Mouse (Mus musculus): ENCODE data around the gene Zdhhc18.

Gene Zdhhc18
- long read RNA-seq, experiment 1, partial matches to known transcripts: 0 of 1 reads
- long read RNA-seq, experiment 1, other reads (novel, unspliced or antisense): 1 of 1 reads
- long read RNA-seq, experiment 2, full-length matches to known transcripts: 1 of 2 reads
- long read RNA-seq, experiment 2, partial matches to known transcripts: 0 of 2 reads
- long read RNA-seq, experiment 2, other reads (novel, unspliced or antisense): 1 of 2 reads

- intact Hi-C loops (cut with DNase I): loop anchor here (5.0 kb wide), 1 partner anchor 58 kb away; no protein-coding TSS in a partner anchor
Observed at GRCm38 (mm10) chr4:133649989-133650699, at the start of gene Zdhhc18. Zdhhc18 (minus strand) TSS chr4:133650154.

DNA sequence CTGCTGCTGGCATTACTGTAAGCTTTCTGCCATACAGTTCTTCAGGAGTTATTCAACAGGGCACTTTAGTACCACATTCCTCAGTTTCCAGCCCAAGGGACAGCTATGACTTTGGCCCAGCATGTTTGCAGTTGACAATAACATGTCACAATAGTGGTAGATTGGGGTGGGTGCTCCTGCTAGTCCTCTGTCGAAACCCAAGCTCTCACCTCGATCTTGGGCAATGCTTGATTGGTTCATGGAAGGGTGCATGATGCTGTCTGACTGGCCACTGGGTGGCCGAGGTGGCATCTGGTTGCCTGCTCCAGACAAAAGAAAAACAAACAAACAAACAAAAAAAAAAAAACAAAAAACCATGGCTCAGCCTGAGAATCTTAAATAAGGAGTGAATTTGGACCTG, 45.4 kb upstream of the Zdhhc18 start:
- intact Hi-C loops (cut with DNase I): no loop called here

DNA sequence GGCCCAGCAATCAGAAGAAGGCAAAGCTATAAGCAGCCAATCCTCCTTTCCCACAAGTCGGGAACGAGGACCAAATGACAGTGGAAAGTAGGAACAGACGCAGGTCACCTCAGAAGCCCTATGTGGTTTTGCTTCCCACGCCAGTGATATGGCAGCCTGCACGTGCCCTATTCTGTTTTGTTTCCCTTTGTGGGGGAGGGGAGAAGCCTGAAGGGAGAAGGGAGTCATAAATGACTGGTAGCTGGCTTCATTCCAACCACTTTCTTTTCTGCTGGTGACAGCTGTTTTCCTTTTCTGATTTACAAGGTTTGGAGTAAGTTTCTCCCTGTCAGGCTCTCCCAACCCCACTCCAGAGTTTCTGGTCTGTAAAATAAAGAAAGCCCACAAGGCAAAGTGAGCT, 40.3 kb upstream of the Zdhhc18 start:
- intact Hi-C loops (cut with DNase I): no loop called here

GRCm38 (mm10) chr4:133688417-133689067, 38.6 kb upstream of the Zdhhc18 start:
- intact Hi-C loops (cut with DNase I): no loop called here

- intact Hi-C loops (cut with DNase I): no loop called here
Observed at GRCm38 (mm10) chr4:133687126-133687525, 37.2 kb upstream of the Zdhhc18 start.

DNA sequence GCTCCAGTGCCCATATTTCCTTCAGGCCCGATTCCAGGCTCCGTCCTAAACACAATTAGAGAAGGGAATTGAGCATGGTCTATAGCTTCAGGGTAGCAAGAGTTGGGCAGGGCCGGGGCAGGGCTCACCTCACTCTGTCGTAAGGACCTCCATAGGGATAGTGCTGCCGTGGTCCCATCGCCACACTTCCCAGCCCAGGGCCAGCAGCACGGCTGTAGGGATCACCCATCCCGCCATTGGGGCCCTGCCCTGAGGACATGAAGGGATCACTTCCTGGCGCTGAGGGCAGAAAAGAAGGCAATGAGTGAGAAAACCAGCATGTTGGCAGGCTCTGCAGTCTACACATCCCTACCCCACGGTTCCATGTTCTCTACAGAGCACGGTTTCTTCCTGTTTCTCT, 36.6 kb upstream of the Zdhhc18 start:
- intact Hi-C loops (cut with DNase I): no loop called here

DNA sequence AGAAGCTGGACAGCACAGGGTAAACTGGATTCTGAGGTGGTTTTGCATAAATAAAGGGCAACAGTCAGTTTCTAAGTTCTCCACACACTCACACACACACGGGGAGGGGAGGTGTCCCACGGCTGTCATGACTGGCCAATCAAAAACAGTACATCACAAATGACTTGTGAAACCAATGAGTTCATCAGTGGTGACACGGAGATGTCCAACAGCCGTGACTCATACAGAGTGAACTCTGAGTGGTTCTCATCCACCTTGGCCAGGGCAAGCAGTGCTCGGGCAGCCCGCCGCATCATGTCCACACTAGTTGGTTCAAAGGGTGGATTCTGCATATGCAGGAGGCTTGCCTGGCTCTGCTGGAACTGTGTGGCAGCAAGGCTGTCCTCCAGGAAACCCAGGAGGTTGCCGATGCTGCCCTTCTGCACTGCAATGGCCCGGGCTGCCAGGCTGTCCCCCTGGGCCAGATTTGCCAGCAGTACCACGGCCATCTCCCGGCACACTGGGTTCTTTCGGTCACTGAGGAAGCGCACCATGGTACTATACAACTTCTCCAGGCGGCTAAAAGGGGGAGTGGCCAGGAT, 30.3 kb upstream of the Zdhhc18 start:
- intact Hi-C loops (cut with DNase I): no loop called here

GRCm38 (mm10) chr4:133679629-133680028, 29.7 kb upstream of the Zdhhc18 start:
- intact Hi-C loops (cut with DNase I): no loop called here

GRCm38 (mm10) chr4:133677266-133677665, 27.3 kb upstream of the Zdhhc18 start:
- intact Hi-C loops (cut with DNase I): no loop called here

DNA sequence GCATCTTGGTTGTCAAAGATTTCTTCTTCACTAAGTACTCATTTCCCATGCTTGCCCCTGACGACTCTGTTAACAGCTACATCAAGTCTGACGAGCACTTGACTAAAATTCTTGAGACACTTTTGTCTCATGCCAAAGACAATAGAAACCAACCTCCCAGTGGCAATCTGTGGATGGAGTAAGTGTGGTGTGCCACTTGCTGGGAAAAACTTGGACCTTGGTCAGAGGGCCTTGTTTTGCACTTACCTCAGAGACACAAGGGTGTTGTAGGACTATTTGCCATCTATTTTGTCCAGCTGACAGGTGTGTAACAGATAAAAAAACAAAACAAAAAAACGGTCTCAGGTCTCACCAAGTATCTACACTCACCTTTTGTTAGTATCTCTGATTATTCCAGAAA, 26.2 kb upstream of the Zdhhc18 start:
- intact Hi-C loops (cut with DNase I): no loop called here

DNA sequence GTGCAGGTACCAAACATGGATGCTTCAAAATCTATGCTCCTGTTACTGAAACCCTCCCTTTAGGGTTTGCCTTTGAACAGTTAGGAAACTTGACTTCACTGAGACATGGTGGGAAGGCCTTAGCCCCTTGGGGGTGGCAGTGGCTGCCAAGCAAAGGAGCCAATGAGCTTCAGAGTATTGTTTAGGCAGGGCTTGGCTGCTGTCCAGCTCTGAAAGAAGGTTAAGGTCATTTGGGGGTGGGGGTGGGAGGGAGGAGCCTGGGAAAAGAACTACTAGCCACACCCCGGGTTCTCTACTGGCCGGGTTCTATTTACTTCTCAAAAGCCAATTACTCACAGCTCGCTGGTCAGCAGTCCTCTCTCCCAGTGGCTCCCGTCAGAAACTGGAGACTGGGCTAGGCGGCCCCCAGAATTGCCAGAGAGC, 25.7 kb upstream of the Zdhhc18 start:
- intact Hi-C loops (cut with DNase I): no loop called here

- intact Hi-C loops (cut with DNase I): loop anchor here (5.0 kb wide), 2 partner anchors 78 to 98 kb away; no protein-coding TSS in a partner anchor
Observed at GRCm38 (mm10) chr4:133674331-133674695, 24.4 kb upstream of the Zdhhc18 start.

DNA sequence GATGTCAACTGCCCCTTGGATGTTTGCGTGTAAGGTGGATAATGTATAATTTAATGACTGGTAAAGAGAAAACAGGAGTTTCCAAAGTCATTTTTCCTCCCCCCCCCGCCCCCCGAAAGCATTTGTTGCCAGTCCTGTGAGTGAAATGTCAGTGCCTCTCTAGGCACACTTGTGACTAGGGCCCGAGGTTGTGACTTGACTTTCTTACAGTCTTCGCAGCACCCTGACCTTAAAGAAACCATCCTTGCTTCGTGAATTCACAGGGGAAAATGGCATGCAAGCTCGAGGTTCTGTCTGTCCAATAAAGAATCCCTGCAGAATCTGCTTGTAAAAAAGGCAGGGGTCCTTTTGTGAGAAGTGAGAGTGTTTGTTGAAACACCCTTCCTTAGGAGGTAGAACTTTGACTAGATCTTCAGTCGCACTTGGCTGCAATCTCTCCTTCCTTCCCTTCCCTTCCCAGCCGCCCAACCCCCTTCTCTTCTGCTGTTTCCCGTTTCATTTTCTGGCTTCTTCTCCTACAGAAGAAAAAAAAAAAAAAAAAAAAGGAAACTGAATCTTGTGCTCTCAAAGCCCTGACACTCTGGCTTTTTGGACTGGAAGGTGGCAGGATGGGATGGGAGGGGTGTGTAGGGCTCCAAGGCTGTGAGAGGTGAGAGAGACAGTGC, 23.8 kb upstream of the Zdhhc18 start:
- intact Hi-C loops (cut with DNase I): loop anchor here (5.0 kb wide), 2 partner anchors 79 to 99 kb away; no protein-coding TSS in a partner anchor

DNA sequence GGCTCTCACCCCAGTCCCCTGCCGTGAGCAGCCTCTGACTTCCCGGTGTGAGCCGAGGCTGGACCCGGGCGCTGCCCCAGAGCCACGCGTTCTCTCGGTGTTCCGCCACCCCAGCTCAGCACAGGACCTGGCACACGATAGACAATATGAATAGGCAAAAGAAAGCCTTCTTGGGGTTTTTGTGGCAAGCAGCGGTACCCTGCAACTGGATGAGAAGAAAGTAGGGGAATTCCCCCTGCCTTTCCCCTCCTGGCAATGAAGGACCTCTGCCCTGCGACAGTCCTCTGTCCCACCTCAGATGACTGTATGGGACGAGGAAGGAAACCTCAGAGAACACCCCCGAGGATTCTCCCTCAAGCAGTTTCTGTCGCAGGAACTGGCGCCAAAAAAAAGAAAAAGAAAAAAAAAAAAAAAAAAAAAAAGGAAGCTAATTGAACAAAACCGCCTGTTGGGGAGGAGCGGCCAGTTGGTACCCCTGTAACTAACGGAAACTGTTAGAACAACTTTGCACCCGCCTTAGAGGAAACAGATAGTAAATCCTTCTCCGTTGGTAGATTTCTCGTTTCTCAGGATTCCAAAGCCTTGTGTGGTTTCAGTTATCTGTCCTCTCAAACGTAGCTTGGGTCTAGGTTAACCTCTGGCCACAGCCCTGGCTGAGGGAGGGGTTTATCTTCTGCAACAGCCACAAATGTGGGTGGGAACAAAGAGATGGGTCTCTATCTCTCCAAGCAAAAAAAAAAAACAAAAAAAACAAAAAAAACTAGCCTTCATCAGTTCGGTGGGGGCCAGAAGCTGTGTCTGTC, 23.1 kb upstream of the Zdhhc18 start:
- intact Hi-C loops (cut with DNase I): loop anchor here (5.0 kb wide), 2 partner anchors 79 to 99 kb away; no protein-coding TSS in a partner anchor

- intact Hi-C loops (cut with DNase I): loop anchor here (2.0 to 5.0 kb wide), 3 partner anchors 80 to 157 kb away; no protein-coding TSS in a partner anchor
Observed at GRCm38 (mm10) chr4:133671881-133672844, 22.2 kb upstream of the Zdhhc18 start, which contains the start of gene Pigv. Pigv (minus strand) TSS chr4:133672647.

- intact Hi-C loops (cut with DNase I): loop anchor here (2.0 to 5.0 kb wide), 3 partner anchors 81 to 157 kb away; no protein-coding TSS in a partner anchor
Observed at GRCm38 (mm10) chr4:133671184-133671880, 21.4 kb upstream of the Zdhhc18 start.

DNA sequence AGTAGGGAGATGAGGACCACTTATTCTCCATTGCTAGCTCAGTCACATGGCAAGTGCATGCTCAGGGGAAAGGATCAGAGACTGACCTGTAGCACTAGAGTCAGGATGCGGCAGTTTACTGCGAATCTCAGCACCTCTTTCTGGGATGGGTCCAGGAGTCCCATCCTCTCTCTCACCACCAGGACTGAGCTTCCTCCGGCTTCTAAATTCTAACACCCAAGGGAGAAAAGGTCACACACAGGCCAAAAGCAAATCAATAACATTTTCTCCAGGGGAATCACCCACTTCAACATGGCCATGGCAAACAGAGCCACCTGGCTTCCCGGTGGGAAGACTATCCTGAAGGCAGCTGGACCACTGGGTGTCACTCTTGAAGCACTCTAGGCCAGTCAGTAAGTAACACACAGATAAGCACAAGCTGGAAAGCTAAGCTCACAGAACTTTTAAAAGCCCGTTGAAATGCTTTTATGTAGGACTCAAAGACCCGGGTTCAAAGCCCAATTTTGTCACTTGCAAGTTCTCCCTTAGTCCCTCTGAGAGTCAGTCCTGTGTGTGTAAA, 19.8 kb upstream of the Zdhhc18 start:
- intact Hi-C loops (cut with DNase I): loop anchor here (2.0 to 5.0 kb wide), 3 partner anchors 83 to 159 kb away; no protein-coding TSS in a partner anchor

- intact Hi-C loops (cut with DNase I): no loop called here
Observed at GRCm38 (mm10) chr4:133668537-133668936, 18.6 kb upstream of the Zdhhc18 start.

Data from adrenal gland (tissue).